Mouse (Mus musculus) stomach, embryonic 16.5 days (tissue): ENCODE measurements at regions not wholly inside any gene's neighbourhood (a gene's known extent, or its start where the extent isn't known, plus 50 kb on each side); places are given as distances from the start of the nearest gene placed in this dataset.

ENCODE experiments used
- ATAC-seq: fragments of 200-750 bp; cut with Nextera tagmentation; 2 replicates; pipeline ENCODE4 v1.8.0; 2017; ENCODE audit warnings: moderate number of reproducible peaks, moderate TSS enrichment; ENCODE audit not compliant: insufficient read depth, low FRiP score
- H3K27ac ChIP-seq: fragments of 300-500 bp; sonication (generic); 2 replicates; pipeline ENCODE4 v1.5.1; 2014; ENCODE audit warnings: low read length
- H3K27me3 ChIP-seq: fragments of 300-500 bp; sonication (generic); 2 replicates; pipeline ENCODE4 v1.6.1; 2014; ENCODE audit warnings: low read length, control low read depth, mixed read lengths; ENCODE audit not compliant: control insufficient read depth, insufficient read depth
- H3K36me3 ChIP-seq: fragments of 300-500 bp; sonication (generic); 2 replicates; pipeline ENCODE4 v1.6.1; 2014; ENCODE audit warnings: low read length; ENCODE audit not compliant: control insufficient read depth, insufficient read depth
- H3K4me1 ChIP-seq: fragments of 300-500 bp; sonication (generic); 2 replicates; pipeline ENCODE4 v1.6.1; 2014; ENCODE audit warnings: low read length, control low read depth, mixed read lengths; ENCODE audit not compliant: control insufficient read depth, insufficient read depth
- H3K4me2 ChIP-seq: fragments of 300-500 bp; sonication (generic); 2 replicates; pipeline ENCODE4 v1.6.1; 2014; ENCODE audit warnings: low read depth, low read length, mixed read lengths
- H3K4me3 ChIP-seq: fragments of 300-500 bp; sonication (generic); replicated peaks from 2 replicates; pipeline ENCODE4 v1.5.1; 2014; ENCODE audit warnings: mild to moderate bottlenecking, low read length
- H3K9ac ChIP-seq: fragments of 300-500 bp; sonication (generic); 2 replicates; pipeline ENCODE4 v1.6.1; 2014; ENCODE audit warnings: low read length
- H3K9me3 ChIP-seq: fragments of 300-500 bp; sonication (generic); replicated peaks from 2 replicates; pipeline ENCODE4 v1.6.1; 2016; ENCODE audit warnings: low read length, control low read depth; ENCODE audit not compliant: control insufficient read depth
- WGBS: fragments of 180-500 bp; shearing (Covaris S2); extraction: QIAGEN DNeasy Blood & Tissue Kit; methylation state at CpG from one replicate; pipeline ENCODE4 v1.1.7; 2014; 5-methylcytosine and 5-hydroxymethylcytosine counted together

DNA sequence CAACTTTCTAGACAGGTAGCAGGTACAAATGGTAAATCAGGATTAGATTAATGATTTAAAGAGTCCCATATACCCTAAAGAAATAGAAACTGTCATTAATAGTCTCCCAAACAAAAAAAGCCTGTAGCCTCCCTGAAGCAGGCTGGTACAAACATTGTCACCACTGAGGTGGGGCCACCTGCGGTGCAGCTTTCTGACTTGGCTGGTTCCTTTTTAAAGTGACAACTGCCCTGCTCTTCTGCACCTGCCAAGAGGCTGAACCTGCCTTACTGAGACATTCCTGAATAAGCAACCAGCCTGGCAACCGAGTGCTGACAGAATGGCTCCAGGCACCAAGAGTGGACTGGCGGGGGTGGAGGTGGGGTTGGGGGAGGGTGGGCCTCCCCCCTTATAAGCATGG lies 687.0 kb upstream of the Vrk2 start:
- Histone ChIP-seq H3K4me3 (no peak overlapping the region), H3K27ac (no peak overlapping the region), H3K4me2 (no peak overlapping the region), H3K9ac (no peak overlapping the region), H3K27me3 (no peaks in the 10 kb centered on the region), H3K4me1 (no peaks in the 10 kb centered on the region), H3K9me3 (peaks cover 3% of the 10 kb centered on the region; the same call in 1 of the 2 replicates), H3K36me3 (no peaks in the 10 kb centered on the region)
- WGBS: 53% methylated on average over 3 of the region's 3 CpGs
- ATAC-seq: no peak

DNA sequence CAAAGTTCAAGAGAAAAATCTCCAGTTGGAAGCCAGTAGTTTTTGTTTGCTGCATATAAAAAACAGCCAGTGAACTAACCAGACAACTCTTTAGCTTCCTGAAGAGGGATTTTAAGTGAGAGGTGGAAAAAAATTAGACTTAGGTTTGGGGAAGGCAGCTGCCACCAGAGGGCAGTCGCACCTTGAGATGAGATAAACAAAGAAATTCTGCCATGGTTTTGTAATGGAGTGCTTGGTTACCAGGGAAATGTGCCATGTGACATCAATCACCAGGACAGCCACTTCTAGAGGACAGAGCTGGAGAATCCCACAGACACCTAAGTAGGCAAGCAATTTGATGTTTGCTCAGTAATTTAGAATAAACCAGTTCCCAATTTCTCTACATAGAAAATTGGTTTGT lies 670.5 kb upstream of the Vrk2 start:
- Histone ChIP-seq H3K27me3 (no peaks in the 10 kb centered on the region), H3K4me1 (no peaks in the 10 kb centered on the region), H3K4me2 (no peak overlapping the region), H3K9ac (no peak overlapping the region), H3K36me3 (no peaks in the 10 kb centered on the region), H3K4me3 (no peak overlapping the region), H3K27ac (no peak overlapping the region), H3K9me3 (no peaks in the 10 kb centered on the region)
- WGBS: 0% methylated on average over 1 of the region's 1 CpGs
- no peak for ATAC-seq

DNA sequence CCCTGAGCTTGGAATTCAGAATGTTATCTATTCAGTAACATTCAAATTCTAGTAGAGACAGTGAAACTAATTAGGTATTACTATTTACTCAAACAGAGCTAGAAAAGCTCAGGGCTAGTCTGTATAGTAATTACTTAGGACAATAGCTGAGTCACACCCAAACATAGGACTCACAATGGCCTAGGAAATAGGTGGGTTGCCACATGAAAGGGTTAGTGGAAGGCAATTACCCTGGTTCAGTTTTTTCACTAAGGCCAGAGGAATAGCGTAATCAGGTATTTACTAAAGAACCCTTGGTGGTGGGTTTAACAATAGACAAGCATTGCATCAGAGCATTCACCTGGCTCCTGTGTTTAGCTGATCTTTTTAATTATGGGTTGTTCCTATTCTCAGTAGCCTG lies 664.7 kb upstream of the Vrk2 start:
- 79% methylated on average over 1 of the region's 1 CpGs for WGBS
- Histone ChIP-seq H3K9me3 (no peaks in the 10 kb centered on the region), H3K27ac (no peak overlapping the region), H3K4me3 (no peak overlapping the region), H3K9ac (no peak overlapping the region), H3K4me1 (no peaks in the 10 kb centered on the region), H3K4me2 (no peak overlapping the region), H3K36me3 (no peaks in the 10 kb centered on the region), H3K27me3 (no peaks in the 10 kb centered on the region)
- ATAC-seq: no peak

DNA sequence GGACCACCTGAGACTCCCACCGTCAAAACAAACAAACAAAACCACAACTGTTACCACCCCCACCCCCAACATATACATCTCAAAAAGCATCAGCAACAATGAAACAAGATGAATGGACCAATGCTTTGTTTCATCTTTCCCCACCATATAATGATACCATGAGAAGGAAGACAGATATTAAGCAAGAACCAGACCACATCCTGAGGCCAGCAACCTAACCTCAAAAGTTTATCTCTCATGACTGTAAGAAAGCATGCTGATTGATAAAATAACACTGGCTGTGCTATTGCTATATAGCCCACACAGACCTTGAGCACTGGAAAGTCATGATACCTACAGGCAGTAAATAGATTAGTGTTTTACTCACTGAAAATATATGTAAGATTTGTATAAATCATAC lies 642.1 kb upstream of the Vrk2 start:
- no peak overlapping the region for H3K4me2 ChIP-seq
- no peaks in the 10 kb centered on the region for H3K27me3 ChIP-seq
- no peaks in the 10 kb centered on the region for H3K9me3 ChIP-seq
- H3K9ac ChIP-seq: no peak overlapping the region
- 81% methylated on average over 1 of the region's 1 CpGs for WGBS
- H3K27ac ChIP-seq: no peak overlapping the region
- ATAC-seq: no peak
- no peak overlapping the region for H3K4me3 ChIP-seq
- H3K36me3 ChIP-seq: no peaks in the 10 kb centered on the region
- H3K4me1 ChIP-seq: no peaks in the 10 kb centered on the region

DNA sequence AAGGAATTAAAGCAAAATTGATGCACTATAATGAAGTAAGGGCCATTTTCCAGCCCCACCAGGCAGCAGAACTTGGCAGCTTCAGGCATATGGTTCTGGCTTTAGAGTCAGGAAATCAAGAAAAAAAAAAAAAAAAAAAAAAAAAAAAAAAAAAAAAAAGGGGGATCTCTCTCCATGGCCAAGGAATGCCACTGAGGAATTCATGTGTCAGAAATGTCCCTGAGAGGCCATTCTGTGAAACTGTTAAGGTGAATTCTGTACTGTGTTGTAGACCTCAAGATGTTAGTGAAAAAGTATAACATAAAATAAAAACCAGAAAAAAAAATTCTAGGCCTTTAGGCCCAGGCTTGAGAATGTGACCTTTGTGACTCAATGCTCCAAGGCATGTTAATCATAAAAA lies 632.7 kb upstream of the Vrk2 start:
- H3K4me3 ChIP-seq: no peak overlapping the region
- H3K4me1 ChIP-seq: no peaks in the 10 kb centered on the region
- no peaks in the 10 kb centered on the region for H3K27me3 ChIP-seq
- no peaks in the 10 kb centered on the region for H3K36me3 ChIP-seq
- H3K9ac ChIP-seq: no peak overlapping the region
- H3K9me3 ChIP-seq: no peaks in the 10 kb centered on the region
- H3K4me2 ChIP-seq: no peak overlapping the region
- H3K27ac ChIP-seq: no peak overlapping the region
- ATAC-seq: no peak

DNA sequence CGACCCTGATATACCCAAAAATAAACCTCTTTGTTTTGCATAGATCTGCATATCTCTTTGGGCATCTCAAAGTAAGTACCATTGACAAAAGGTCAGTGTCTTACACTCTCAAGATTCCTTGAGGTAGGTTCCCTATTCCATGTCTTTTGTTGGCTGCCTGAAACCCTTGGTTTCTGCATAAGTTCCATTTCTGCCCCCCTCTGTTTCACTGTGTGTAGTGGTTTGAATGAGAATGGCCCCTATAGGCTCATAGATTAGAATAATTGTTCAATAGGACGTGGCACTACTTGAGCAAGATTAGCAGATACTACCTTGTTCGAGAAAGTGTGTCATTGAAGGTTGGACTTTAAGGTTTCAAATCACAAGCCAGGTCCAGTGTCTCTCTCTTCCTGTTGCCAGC lies 628.6 kb upstream of the Vrk2 start:
- H3K9ac ChIP-seq: no peak overlapping the region
- H3K27ac ChIP-seq: no peak overlapping the region
- H3K9me3 ChIP-seq: no peaks in the 10 kb centered on the region
- ATAC-seq: no peak
- no peak overlapping the region for H3K4me3 ChIP-seq
- H3K27me3 ChIP-seq: no peaks in the 10 kb centered on the region
- H3K4me1 ChIP-seq: no peaks in the 10 kb centered on the region
- no peak overlapping the region for H3K4me2 ChIP-seq
- WGBS: 71% methylated on average over 3 of the region's 3 CpGs
- H3K36me3 ChIP-seq: no peaks in the 10 kb centered on the region

DNA sequence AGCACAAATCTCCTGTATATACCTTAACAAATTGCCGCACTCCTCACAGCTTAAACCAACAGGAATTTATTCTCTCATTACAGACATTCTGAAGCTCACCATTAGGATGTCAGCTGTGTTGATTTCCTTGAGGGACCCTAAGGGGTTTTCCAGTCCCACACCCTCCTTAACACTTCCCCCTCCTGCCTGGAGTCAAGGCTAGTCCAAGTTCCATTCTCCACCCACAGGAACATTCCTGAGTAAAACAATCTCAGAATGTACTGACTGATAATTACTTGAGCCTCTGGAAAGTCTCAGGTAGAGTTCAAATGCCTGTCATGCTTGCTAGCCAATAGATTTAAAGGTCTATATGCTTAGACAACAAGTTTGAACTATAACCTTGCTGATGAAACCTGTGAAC lies 628.2 kb upstream of the Vrk2 start:
- no peaks in the 10 kb centered on the region for H3K9me3 ChIP-seq
- H3K9ac ChIP-seq: no peak overlapping the region
- no peak overlapping the region for H3K27ac ChIP-seq
- H3K4me1 ChIP-seq: no peaks in the 10 kb centered on the region
- ATAC-seq: no peak
- no peak overlapping the region for H3K4me3 ChIP-seq
- H3K27me3 ChIP-seq: no peaks in the 10 kb centered on the region
- H3K36me3 ChIP-seq: no peaks in the 10 kb centered on the region
- 65% methylated on average over 1 of the region's 1 CpGs for whole genome bisulfite sequencing
- H3K4me2 ChIP-seq: no peak overlapping the region

DNA sequence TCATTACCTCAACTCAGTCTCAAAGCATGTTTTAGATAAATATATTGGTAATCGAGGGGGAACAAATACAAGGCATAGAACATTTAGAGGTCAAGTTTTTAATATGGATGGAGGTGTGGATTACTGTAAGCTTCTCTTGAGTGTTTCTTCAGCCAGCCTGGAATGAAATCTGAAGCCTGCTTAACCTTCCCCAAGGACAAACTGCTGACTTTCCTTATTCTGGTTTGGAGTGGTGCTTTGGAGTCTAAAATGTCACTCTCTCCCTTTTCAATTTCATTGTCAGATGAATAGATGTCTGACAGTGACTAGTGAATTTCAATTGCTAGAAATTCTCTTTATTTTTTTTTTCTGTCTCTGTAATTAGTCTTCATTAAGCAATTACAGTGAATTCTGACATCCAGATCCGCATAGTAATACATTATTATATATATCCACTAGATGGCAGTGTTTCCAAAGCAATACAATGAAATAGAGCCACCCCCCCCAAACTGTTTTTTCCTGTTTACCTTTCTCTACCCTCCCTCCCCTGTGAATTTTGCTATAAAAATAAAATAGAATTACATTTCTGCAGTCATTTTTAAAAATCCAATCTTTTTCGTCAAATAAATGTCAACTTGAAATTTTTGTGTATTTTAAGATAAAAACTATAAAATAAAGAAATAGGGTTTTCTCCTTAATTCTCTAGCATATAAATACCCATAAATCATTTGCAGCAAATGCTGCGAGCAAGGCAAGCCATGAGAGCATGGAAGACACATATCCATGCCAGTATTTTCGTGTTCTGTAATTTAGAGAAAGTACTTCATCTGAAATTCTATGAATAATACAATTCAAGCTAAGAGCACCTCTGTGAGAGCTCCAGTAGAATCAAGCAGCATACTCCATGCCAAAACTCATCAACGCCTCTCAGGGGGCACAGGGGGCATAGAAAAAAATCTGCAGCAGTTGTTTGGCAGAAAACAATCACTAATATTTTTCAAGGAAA lies 626.2 kb upstream of the Vrk2 start:
- ATAC-seq: no peak
- H3K4me1 ChIP-seq: 0 out of 2 replicates have a peak, but pooled peaks cover 2% of the 10 kb centered on the region
- H3K27me3 ChIP-seq: no peaks in the 10 kb centered on the region
- no peak overlapping the region for H3K4me3 ChIP-seq
- H3K9me3 ChIP-seq: no peaks in the 10 kb centered on the region
- H3K36me3 ChIP-seq: no peaks in the 10 kb centered on the region
- H3K27ac ChIP-seq: no peak overlapping the region
- no peak overlapping the region for H3K9ac ChIP-seq
- H3K4me2 ChIP-seq: no peak overlapping the region
- WGBS: 38% methylated on average over 6 of the region's 6 CpGs

DNA sequence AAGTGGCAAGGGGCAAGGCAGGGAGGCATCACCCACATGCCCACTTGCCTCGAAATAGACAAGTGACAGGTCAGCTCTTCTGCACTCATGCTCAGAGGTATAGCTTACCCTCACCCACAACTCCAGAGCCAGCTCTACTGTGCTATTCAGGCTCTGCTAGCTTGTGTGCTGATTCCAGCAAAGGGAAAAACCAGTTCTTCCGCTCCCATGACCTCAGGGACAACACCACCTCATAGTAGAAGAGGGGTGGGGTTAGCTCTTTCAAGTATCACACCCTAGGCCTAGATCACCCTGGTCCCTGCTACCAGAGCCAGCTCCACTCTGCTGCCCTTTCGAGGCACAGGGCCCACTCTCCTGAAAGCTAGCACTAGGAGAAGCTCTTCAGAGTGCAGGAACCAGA lies 622.0 kb upstream of the Vrk2 start:
- WGBS: 43% methylated on average over 3 of the region's 3 CpGs
- no peak overlapping the region for H3K4me3 ChIP-seq
- H3K27ac ChIP-seq: no peak overlapping the region
- H3K36me3 ChIP-seq: no peaks in the 10 kb centered on the region
- H3K9me3 ChIP-seq: no peaks in the 10 kb centered on the region
- H3K9ac ChIP-seq: no peak overlapping the region
- no peak overlapping the region for H3K4me2 ChIP-seq
- H3K27me3 ChIP-seq: no peaks in the 10 kb centered on the region
- peak; percentile 86 for ATAC-seq
- 0 out of 2 replicates have a peak, but pooled peaks cover 2% of the 10 kb centered on the region for H3K4me1 ChIP-seq
